Mouse (Mus musculus) hindlimb bud, embryonic 11.5 days (tissue): ENCODE measurements around the gene Lilra5.
"Not testable (repeated sequence)": the region's sequence is repeated elsewhere in the genome, so short reads cannot be mapped to it uniquely, and the experiment has no call there.

Source experiments
- DNase-seq: peaks from one replicate; pipeline ENCODE4 v3.0.0-alpha.2; 2012; ENCODE audit warnings: low read depth, low spot score; ENCODE audit errors: extremely low spot score

The Lilra5 gene

GRCm38 (mm10) chr7:4237454-4237853 is at the start of gene Lilra5:
Gene Lilra5, plus strand, starts transcription at chr7:4237754.
- DNase-seq, result no peak

GRCm38 (mm10) chr7:4207126-4207525 is 30.4 kb upstream of the Lilra5 start:
- DNase-seq, result no peak

- DNase-seq, result no peak
These were observed 28.9 kb upstream of the Lilra5 start for GRCm38 (mm10) chr7:4208626-4209025.

- DNase-seq, result not testable (repeated sequence)
These were observed 24.1 kb upstream of the Lilra5 start for GRCm38 (mm10) chr7:4213436-4213835.

- no peak for DNase-seq
These were observed 22.2 kb upstream of the Lilra5 start for GRCm38 (mm10) chr7:4215396-4215795.

GRCm38 (mm10) chr7:4215805-4216204 is 21.7 kb upstream of the Lilra5 start:
- no peak for DNase-seq

- no peak for DNase-seq
These were observed 2.0 kb upstream of the Lilra5 start for GRCm38 (mm10) chr7:4235536-4235935.

GRCm38 (mm10) chr7:4239038-4239721 is 1.6 kb downstream of the Lilra5 start:
- DNase-seq, result no peak

DNA sequence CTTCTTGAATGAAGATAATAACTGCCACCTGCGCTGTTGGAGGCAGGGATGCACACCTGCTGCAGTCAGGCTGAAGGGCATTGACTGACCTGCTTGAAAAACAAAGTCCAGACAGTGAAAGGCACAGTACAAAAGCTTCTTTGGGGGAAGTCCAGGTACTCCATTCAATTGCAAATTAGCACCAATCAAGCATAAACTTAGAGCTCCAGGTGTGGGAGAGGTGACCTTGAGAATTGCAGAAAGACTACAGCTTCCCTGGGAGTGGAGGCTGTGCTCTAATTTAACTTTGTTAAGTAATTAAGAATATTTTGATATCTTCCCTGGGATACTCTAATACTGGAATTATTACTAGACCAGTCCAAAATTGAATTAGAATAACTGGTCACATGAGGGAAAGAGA is 13.7 kb downstream of the Lilra5 start:
- not testable (repeated sequence) for DNase-seq

DNA sequence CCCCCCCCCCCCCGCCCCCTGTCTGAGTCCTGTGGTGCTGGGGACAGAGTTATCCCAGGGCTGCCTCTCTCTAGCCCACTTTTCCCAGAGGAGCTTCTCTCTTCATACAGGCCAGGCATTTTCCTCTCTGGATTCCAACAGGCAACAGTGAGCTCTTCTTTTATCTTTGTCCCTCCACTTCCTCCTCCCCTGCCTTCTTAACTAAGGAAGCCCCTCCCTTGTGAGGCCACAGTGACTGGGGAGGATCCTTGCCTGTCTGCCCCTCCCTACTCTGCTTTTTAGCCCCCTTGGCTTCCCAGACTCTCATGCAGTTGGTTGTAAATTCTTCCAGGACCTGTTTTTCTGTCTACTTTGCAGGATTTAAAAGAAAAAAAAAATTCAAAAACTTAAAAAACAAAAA is 18.5 kb downstream of the Lilra5 start:
- DNase-seq, result not testable (repeated sequence)

- DNase-seq, result not testable (repeated sequence)
These were observed 23.0 kb downstream of the Lilra5 start for GRCm38 (mm10) chr7:4260521-4260920.

- not testable (repeated sequence) for DNase-seq
These were observed 34.6 kb downstream of the Lilra5 start for GRCm38 (mm10) chr7:4272106-4272505.

GRCm38 (mm10) chr7:4273874-4274273 is 36.3 kb downstream of the Lilra5 start:
- DNase-seq, result not testable (repeated sequence)

DNA sequence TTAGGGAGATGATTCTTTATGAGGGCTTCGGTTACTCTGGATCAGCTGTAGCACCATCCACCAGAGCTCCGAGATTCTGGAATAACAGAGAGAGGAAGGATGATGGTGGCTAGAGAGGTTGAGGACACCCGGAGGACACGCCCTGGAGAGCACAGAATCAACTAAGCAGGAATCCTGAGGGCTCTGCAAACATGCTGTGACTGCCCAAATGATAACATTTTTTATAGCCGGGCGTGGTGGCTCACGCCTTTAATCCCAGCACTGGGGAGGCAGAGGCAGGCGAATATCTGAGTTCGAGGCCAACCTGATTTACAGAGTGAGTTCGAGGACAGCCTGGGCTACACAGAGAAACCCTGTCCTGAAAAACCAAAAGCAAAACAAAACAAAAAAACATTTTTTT is 37.9 kb downstream of the Lilra5 start:
- not testable (repeated sequence) for DNase-seq

GRCm38 (mm10) chr7:4292638-4293037 is 55.1 kb downstream of the Lilra5 start:
- no peak for DNase-seq
